Mouse (Mus musculus) left cerebral cortex, postnatal 4 days (tissue): ENCODE results near the gene Gm9008. TPM values are rescaled to one million over a fixed set of nuclear protein-coding genes. Genes with fewer than 3 reads are reported as not detected.
"Not testable (repeated sequence)": the region's sequence is repeated elsewhere in the genome, so short reads cannot be mapped to it uniquely, and the experiment has no call there.

ENCODE experiments used
- DNase-seq: peaks from one replicate; pipeline ENCODE4 v3.0.0-alpha.2; 2022
- intact Hi-C: fragments of 180-260 bp; cut with DNase I; formaldehyde crosslinking; loops from one replicate; pipeline ENCODE4 v1.15.1; 2025
- total RNA-seq, 2 experiments: library from RNA; stranded (reverse); gene quantifications; 2 replicates each; pipeline ENCODE4 v1.2.3; 2021

Gene Gm9008
- 1 to 10 TPM; 7.2 to 7.4 TPM for total RNA-seq

DNA sequence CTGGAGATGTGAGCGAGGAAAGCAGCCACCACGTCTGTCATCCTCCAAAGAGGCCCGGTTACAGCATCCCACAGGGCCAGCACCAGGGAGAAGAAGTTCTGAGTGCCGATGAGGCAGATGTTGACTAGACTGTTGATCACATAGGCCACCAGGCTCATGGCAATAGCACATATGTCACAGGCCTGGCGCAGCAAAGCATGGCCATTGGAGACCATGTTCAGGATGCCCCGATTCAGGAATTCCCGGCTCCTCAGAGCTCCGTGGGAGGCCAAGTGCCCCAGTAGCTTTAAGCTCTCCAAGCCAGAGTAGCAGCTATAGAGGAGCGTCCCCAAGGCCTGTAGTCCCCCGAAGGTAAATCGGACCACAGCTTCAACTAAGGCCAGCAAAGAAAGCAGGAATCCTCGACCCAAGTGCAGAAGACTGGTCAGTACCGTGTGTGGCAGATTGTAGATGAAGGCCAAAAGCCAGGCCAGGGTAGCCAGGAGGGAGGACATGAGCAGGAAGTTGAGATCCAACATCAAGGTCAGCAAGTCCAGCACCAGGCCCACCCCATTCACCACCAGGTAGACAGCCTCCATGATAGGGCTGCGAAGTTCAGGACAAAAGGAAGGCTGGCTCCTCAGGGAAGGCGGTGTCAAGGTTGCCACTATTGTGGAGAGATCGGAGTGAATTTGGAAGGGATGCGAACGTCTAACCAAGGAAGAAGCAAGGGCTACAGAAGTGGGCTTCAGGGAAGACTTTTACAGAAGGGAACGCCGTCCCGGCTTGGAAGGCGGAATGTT lies at the start of gene Gm9008:
TSS of gene Gm9008 (minus strand) at position 731 of the 782 bp plus-strand sequence.
- DNase-seq, intact Hi-C loops: not testable (repeated sequence)

DNA sequence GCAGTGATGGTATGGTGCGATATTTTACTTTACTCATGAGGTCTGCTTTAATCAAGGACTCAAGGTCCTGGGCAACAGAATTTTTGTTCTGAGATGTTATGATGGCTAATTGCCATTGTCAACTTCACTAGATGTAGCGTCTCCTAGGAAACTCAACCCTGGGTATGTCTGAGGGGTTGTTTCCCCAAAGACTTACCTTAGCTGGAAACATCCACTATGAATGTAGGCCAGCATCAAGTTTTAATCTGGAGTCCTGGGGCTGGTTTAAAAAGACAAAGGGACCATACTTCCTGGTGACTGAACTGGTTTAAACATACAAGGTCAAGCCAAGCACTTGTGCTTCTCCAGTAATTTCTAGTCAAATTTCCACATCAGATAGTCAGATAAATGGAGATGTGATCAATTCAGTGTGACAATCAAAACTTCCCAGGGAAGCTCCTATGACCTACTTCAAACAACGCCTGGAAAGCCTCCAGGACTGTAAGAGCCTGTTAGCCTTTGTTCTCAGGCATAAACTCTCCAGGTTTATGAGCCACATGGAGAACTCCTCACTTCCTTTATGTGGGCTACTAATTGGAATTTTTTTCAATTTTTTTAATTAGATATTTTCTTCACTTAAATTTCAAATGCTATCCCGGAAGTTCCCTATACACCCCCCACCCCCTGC lies 24.5 kb upstream of the Gm9008 start:
- DNase-seq: no peak
- intact Hi-C loops: no loop called here

DNA sequence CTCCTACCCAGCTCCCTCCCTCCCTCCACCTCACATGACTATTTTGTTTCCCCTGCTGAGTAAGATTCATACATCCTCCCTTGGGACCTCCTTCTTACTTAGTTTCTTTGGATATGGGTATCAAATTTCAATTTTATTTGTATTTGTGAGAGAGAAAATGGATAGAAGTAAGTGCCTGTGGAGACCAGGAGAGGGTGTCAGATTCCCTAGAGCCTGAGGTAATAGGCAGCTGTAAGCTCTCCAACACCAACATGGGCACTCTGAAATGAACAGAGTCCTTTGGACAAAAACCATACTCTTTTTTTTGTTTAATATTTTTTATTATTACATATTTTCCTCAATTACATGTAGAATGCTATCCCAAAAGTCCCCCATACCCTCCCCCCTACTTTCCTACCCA lies 12.6 kb upstream of the Gm9008 start:
- DNase-seq: no peak
- intact Hi-C loops: no loop called here

DNA sequence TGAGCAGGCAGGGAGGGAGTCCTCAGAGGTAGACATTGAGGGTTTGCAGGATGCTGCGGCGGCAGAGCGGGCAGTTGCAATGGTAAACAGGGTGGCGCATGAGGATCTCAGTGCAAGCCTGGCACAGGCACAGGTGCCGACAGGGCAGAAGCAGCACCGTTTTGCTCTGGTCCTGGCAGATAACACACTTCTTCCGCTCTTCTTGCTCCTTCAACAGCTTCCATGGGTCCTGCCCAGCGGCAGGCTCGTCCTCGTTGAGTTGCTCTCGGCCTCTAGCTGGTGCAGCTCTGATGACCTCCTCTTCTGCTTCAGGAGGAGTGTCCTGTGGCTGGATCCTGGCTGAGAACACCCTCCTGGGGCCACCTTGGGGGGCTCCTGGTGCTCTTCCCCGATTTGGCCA lies 1.2 kb downstream of the Gm9008 start:
- DNase-seq, intact Hi-C loops: not testable (repeated sequence)

DNA sequence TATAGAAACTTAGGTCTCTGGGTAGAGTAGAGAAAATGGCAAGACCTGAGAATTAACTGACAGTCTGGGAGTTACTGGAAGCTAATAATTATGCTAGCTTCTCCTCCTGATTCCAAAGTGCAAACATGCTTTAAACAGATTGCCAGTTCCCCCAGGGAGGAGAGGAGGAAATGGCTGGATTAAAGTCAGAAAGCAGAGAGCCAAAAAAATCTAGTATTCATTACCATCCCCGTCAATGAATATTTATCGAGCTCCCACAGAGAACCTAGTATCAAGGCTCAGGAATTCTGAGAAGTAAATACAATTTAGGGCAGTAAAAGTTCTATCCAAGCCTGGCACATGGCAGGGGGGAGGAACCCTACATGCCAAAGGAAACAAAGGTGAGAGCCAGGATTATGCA lies 29.4 kb downstream of the Gm9008 start:
- DNase-seq: peak; percentile 2
- intact Hi-C loops: no loop called here
